Mouse (Mus musculus): Measurements from ENCODE around the gene Nipal3.

GRCm38 (mm10) chr4:135516351-135517316 is 21.8 kb upstream of the Nipal3 start:
- peak; percentile 56 for TF ChIP-seq CTCF (IDR thresholded peaks at IDR 0.05; ENCODE audit: low read depth, low read length)
- TF ChIP-seq GATA1 (IDR thresholded peaks at IDR 0.05; ENCODE audit: borderline replicate concordance, low read length): no peak
